Mouse (Mus musculus): ENCODE results near the gene Fkrp. TPM values are rescaled to one million over a fixed set of nuclear protein-coding genes. Genes with fewer than 3 reads are reported as not detected.

Fkrp gene
- total RNA-seq, 2 experiments from 2014 or later: 22.4 to 22.6 TPM

Other genes with a start within 250 kb of the Fkrp start
- 10 to 100 TPM; 49.3 to 56.1 TPM for gene Arhgap35, start 201.7 kb downstream of the Fkrp start, total RNA-seq (2021)
- gene Ceacam15, start 141.0 kb downstream of the Fkrp start, total RNA-seq (2021): not detected
- not detected for gene Ceacam9, start 94.8 kb downstream of the Fkrp start, total RNA-seq (2021)
- 100 to 1,000 TPM; 154 to 156 TPM for gene Ap2s1, start 78.3 kb downstream of the Fkrp start, total RNA-seq (2021)
- gene Slc1a5, start 35.4 kb downstream of the Fkrp start, total RNA-seq (2021): 100 to 1,000 TPM; 108 to 109 TPM
- 10 to 100 TPM; 63.8 to 72.8 TPM for gene Strn4, start 843 bp downstream of the Fkrp start, total RNA-seq (2021)
- gene Prkd2, start 26.2 kb upstream of the Fkrp start, total RNA-seq (2021): 10 to 100 TPM; 22.2 to 27.2 TPM
- 1 to 10 TPM; 5.7 to 7.0 TPM for gene Dact3, start 58.6 kb upstream of the Fkrp start, total RNA-seq (2021)
- 1 to 10 TPM in 1 of 2 experiments, under 1 TPM in 1; 0.84 to 2.0 TPM for gene Gng8, start 75.1 kb upstream of the Fkrp start, total RNA-seq (2021)
- gene Ptgir, start 89.8 kb upstream of the Fkrp start, total RNA-seq (2021): 1 to 10 TPM; 1.2 to 2.0 TPM
- gene Calm3, start 107.4 kb upstream of the Fkrp start, total RNA-seq (2021): 100 to 1,000 TPM; 224 to 252 TPM
- 10 to 100 TPM; 18.3 to 23.9 TPM for gene Pnmal2, start 128.0 kb upstream of the Fkrp start, total RNA-seq (2021)
- gene Pnmal1, start 142.9 kb upstream of the Fkrp start, total RNA-seq (2021): 1 to 10 TPM; 4.5 to 5.1 TPM
- gene Gm42372, start 166.4 kb upstream of the Fkrp start, total RNA-seq (2021): 1 to 10 TPM; 1.3 to 1.8 TPM
- gene Ccdc8, start 176.0 kb upstream of the Fkrp start, total RNA-seq (2021): 10 to 100 TPM; 16.2 to 21.2 TPM
- 10 to 100 TPM; 81.5 to 90.1 TPM for gene Ppp5c, start 211.2 kb upstream of the Fkrp start, total RNA-seq (2021)
- gene Hif3a, start 245.7 kb upstream of the Fkrp start, total RNA-seq (2021): 1 to 10 TPM; 4.9 to 6.7 TPM